Mouse (Mus musculus) yolk sac, embryonic 10.5 days (tissue): ENCODE measurements around the gene Cry1.

Source experiments
- DNase-seq: peaks from one replicate; pipeline ENCODE4 v3.0.0-alpha.2; 2017; ENCODE audit warnings: low spot score

Gene Cry1

DNA sequence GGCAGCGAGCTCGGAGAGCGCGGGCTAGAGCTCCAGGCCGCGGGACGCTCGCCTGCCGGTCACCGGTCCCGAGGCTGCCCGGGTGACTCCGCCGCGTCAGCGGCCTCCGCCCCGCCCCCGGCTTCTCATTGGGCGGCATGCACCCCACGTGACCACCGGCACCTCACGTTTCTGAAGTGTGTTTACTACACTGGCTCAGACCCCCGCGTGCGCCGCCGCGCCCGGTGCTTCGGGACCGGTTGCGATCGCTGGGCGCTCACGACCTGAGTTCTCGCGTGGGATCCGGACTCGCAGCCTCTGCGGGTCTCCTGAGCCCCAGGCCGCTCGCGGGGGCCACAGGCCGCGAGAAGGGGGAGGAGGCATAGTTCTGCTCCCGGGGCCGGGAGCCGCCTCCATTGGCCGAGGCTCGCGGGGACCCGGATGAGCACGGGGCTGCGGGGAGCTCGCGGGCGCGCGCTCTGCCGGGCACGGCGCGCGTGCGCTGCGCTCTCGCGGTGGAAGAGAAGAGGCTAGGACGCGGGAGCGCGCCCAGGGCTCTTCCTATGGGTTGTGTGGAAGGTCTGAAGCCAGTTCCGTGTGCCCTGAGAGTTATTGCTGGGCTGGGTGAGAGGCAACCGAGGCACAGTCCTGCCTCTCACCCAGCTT is at the start of gene Cry1:
Gene Cry1 (minus strand): TSS at position 101 of the 645 bp plus-strand sequence.
- DNase-seq = peak; percentile 96

DNA sequence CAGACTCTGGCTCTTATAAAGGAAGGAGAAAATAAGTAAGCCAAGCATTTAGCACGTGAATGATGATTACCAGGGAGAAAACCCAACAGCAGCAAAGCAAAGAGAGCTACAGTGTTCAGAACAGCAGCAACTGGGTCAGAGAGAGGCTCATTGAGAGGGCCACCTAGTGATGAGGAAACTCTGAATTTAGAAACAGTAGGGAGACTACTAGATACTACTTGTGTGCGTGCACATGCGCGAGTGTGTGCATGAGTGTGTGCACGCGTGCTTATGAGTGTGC is 36.8 kb upstream of the Cry1 start:
- DNase-seq = no peak

DNA sequence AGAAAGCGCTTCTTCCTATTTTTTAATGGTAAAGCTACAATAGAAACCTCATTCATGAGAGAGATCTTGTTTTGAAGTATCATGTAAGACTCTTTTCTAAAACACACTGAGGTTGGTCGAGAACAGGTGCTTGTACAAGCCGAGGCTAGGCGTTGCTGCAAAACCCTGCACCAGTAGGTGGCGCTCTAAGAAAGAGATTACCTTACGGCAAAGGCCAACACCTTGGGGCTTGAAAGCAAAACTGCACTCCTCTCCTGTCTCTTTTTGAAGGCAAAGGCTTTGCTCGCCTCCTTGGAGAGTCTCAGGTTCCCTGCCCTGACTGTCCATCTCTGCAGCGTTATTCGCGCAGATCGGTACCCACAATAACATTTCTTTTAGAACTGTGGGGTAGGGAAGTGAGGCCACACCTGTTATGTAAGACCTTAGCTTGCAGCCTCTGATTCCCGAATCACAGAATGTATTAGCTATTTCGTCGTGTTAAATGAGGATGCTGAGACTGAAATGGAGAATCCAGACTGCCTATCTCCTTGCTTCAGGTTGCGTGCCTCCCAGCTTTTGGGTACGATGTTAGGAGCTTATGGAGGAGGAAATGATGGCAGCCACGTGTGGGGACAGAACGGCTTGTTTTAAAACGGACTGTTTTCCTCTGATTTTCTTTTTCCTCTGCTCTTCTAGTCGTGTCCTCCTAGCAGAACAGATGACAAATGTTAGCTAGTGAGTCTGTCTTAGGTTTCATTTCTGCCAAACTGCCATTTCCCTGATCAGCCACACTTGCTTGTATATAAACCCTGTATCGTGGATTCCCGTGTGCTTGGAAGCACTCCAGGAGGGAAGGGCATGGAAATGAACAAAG is 36.3 kb upstream of the Cry1 start:
- peak; percentile 62 for DNase-seq

DNA sequence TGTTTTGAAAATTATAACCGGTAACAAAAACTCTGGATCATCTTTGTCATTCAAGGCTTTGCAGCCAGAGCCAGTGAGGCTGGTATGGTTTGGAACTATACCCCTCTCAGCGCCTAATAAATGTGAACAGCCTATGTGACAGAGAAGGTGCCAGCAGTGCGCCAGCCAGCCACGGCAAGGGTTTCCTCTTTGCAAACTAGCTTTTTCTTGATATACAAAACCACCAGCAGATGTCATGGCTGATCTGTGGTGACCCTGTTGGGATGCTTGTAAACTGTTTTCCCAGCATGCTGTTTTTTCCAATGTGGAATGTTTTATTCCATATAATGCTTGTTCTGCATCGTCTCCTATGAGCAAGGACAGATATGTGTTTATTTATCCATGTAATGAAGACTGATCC is 30.0 kb upstream of the Cry1 start:
- DNase-seq = no peak

DNA sequence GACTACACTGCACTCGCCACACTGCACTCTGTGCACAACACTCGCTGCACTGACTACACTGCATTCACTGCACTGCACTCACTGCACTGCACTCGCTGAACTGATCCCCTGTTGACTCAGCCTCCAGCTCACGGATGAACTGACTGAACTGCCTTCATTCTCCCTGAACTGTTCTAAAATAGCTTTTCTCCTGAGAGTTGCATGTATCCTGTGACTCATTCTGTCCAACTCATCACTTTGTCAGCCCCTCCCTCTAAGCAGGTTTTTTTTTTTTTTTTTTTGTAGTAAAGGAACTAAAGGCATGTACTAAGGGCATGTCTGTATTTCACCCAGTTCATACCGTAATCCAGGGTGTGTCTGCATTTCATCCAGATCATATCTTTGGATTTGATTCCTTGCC is 26.8 kb upstream of the Cry1 start:
- DNase-seq = no peak

DNA sequence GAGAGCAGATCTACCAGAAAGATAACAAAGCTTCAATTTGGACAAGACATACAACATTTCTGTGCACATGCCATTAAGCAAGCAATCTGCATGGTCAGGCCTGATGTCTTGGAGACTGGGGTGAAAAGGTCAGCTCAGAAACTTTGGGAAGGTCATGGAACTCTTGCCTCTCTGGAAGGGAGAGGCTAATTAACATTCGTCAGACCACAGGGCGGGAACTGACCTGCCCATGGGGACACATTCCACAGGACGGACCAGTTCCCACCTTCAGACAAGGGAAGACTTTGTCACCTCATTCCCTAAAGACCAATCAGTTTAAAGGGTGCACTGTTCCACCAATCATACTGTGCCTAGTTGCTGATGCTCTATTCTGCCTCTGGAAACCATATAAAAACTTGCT is 25.3 kb upstream of the Cry1 start:
- DNase-seq = no peak

DNA sequence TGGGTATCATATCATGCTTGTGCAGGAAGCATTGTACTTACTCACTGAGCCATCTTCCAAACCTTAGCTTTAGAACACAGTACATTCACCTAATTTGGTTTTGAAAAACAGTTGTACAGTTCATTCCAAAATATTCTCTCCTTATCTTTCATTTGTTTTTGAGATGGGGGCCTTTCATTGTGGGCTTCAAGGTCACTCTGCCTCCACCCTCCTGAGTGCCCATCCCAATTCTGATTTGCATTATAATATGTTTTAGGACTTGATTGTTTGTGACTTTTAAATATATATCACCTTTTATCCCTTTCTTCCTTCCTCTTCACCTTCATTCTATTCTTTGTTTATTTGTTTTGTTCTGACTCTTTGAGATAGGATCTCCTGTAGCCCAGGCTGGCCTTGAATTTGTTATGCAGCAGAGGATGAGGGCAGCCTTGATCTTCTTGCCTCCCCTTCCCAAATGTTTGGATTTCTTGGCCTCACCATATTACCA is 24.3 kb upstream of the Cry1 start:
- DNase-seq = no peak

DNA sequence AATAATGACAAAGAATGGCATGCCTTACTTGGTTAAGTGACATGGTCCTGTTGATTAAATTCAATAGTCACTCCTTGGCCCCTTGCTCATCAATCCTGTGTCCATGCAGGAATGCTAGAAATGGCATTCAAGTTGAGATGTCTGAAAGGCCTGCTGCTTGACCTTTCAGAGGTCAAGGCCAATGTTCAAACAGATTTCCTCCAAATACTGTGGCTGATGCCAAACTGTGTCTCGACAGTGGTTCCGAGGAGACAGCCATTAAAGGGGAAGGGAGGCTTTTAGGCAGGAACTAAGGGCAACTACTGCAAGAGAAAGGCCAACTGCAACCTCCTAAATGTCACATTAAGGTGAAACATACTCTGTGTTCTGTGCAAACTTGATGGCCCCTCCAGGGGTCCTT is 20.5 kb upstream of the Cry1 start:
- DNase-seq = no peak

DNA sequence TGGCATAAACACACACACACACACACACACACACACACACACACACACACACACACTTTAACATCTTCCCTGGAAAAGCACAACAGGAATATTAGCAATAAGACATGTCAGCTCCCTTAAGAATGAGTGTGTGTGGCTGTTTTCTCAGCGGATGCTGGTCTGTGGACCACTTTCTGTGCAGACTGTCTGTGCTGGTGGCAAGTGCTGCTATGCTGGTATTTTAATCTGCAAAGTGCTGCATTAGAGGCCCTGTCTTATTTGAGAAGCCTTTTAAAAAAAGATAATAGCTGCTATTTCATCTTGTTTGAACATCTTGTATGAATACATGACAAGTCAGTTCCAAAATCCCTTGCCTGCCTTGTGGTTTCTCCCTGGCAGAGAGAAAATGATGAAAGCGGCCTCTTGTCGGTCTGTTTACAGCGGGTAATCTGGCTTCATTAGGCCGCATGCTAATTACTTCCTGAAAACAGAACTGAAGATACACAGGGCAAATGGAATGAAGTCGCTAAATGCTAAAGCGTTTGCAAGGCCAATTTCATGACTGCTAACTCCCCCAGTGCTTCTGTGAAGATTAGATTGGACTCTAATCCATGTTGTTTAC is 19.5 kb upstream of the Cry1 start:
- no peak for DNase-seq

DNA sequence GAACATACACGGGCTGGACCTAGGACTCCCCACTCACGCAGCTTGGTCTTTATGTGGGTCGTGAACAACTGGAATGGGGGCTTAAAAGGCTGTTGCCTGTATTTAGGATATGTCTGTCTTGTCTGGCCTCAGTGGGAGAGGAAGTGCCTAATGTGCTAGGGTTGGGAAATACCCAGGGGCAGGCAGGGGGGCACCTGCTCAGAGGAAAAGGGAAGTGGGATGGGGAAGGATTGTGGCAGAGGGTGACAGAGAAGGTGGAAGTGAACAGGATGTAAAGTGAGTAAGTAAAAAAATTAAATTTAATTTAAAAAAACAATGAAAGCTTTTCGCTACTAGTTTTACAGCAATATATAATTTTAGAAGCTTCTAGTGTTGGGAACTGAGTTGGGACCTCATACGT is 9.7 kb upstream of the Cry1 start:
- no peak for DNase-seq

DNA sequence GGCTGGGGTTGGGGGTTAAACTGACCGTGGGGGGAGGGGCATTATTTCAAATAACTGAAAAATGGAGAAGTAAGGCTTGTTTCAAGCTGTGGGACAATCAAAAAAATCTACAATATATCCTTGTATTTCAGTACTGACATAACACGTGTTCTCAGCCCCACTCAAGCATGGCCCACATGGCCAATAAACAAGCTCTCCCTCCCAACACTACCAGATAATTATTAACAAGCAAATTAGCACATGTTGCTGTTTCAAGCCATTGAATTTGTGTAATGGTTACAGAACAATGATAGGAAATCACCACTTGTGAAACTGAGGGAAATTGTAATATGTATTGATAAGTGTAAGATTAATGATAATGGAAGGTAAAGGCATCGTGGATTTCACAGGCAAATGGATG is 8.5 kb upstream of the Cry1 start:
- DNase-seq = no peak

DNA sequence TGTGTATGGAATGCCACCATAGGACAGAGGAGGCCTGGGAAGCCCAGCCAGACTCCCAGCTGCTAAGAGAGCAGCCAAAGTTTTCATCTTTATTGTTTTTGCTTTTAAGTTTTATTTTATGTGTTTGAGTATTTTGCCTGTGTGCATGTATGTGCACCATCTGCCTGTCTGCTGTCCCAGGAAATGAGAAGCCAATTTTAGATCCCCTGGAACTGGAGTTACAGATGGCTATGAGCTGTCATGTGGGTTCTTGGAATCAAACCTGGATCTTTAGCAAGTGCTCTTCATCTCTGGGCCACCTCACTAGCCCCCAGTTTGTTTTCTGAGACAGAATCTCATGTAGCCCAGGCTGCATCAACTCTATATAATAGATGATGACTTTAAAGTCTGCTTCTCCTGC is 5.8 kb upstream of the Cry1 start:
- no peak for DNase-seq

DNA sequence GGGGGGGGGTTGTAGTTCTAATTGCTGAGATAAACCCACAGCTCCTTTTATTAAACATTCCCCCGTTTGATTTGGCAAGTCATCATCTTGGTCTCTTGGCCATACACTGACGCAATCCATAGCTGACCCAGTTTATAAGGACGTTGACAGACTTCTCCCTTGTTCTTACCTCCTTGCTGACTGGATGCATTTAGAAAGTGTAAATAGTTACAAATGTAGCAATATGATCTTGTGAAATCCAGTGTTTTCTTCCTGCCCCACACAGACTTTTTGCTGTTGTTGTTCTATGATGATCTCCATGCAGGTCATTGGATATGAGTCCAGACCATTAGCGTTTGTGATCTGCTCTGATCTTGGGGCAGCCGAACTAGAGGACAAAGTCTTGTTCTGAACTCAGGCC is 5.1 kb upstream of the Cry1 start:
- DNase-seq = no peak

DNA sequence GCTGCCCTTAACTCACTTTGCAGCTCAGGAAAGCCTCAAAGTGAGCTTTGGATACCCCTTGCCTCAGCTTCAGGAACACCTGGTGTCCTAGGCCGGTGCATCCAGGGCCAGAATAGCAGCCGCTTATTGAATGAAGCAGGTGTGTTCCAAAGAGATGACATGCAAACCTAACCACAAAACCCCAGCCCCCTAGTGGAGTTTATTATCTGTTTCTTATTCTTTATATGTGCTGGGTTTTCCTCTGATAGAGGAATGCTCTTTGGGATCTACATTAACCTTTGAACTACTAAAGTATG is 1.6 kb upstream of the Cry1 start:
- no peak for DNase-seq

DNA sequence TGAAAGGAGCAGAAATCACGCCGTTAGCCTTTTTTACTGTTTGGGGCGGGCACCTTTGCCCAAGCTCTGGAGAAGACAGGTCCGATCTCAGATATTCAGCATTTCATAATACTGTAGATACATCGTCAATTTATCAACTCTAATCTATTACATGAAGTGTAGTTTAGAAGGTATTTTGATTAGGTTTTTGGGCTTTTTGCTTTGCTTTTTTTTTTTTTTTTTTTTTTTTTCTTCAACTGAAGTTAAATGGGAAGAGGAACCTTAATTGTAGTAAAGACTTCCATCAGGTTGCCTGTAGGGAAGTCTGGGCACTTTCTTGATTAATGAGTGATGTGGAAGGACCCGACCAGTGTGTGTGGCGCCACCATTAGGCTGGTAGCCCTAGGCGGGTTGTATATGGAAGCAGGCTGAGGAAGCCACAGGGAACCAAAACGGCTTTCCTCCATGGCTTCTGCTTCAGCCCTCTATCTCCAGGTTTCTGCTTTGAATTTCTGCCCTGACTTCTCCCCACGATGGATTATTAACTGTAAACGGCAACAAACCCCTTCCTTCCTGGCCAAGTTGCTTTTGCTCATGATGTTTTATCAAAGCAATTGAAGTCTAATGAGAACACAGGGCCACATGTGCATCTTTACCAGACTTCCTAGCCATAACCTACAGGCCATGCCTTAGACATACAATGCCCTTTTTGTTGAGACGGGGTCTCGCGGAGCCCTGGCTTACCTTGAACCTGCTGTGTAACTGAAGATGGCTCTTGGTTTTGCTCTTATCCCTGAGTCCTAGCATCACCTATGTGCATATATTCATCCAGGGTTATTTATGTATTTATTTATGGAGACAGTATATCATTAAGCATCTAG is 1.0 kb upstream of the Cry1 start:
- DNase-seq = no peak

DNA sequence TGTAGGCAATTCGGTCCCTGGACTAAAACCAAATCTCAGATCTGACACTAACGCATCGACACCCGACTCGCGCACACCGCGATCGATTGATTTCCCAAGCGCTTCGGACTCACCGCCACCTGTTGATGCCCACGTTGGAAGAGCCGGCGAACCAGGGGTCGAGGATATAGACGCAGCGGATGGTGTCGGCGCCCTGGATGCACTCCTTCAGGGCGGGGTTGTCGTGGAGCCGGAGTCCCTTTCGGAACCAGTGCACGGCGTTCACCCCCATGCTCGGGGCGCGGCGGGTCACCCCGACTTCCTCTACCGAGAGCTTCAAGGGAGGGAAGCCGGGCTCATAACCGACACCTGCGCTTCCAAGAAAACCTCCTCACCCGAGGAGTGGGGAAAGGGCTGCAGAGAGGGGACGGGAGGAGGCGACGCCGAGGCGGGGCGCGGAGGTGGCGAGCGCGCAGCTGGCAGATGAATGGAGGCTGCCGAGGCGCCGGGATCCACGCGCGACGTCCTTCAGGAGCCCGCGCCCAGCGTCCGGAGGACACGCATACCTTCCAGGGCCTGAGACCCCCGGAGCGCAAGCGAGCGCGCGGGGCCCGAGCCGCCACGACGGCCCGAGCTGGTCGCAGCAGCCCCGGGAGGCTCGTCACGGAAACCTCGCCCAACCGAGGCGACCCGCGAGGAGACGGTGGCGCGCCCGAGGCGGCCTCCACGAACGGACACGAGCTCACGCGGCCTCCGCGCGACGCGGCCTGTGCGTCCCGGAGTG is 482 bp downstream of the Cry1 start:
- peak; percentile 38 for DNase-seq

DNA sequence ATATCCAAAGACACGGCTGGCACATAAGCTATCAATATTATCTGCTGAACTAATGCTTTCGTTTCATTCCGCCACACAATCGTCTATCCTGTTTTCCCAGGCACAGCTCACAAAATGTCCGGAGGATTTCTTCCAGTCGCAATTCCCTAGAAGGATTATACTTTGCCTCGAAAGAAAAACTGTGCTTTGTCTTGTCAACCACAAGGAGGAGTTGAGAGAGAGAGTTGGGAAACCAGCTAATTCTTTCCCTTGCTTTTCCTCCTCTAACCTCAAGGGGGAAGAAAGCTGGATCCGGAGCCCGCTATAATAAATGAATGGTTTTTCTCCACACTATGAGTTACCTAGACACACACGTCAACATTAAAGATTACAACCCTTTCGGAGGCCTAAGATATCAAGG is 1.2 kb downstream of the Cry1 start:
- peak; percentile 63 for DNase-seq

DNA sequence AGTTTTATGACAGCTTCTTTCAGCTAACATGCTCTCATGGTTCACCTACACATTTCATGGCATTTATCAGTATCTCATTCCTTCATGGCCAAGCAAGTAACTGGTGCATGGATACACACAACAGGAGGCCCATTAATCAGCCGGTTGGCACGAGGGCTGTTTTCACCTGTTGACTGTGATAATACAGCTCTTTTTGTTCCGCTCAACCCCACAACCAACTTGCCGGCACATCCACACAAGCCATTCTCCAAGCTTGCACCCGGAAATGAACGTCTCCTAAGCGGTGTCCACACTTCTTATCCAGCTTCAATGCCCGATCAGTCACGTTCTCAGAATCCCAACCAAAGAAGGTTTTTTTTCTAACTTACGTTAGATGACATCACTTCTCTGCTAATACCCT is 2.1 kb downstream of the Cry1 start:
- DNase-seq = no peak

DNA sequence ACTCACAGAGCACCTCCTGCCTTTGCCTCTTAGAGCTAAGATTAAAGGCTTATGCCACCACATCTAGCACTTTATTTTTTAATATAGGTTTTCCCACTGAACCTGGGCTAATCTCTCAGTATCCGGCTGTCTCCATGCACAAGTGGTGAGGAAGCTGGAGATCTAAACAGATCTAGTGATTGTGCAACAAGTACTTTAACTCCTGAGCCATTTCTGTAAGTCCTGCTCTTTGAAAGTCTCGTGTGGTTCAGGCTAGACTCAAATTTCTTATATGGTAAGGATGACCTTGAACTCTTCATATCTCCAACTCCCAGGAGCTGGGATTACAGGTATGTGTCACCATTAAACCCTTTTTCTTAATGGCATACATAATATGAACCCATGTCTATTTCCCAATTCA is 8.2 kb downstream of the Cry1 start:
- DNase-seq = no peak

DNA sequence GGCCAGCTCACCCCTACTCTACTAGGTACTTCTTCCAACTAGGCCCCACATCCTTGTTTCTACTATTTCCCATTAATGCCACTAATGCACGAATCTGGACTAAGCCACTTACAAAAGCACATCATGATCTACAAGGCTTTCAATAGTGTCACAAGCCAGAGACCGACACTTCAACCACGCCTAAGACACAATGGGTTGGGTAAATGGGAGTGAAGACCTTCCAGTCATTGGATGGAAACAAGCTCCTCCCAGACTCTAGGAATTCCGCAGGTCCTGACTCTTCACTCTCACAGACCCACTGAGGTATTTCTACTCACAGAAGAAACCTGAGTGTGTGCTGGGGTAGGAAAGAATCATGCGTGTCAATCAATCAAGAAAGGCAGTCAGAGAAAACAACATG is 19.6 kb downstream of the Cry1 start:
- DNase-seq = no peak

DNA sequence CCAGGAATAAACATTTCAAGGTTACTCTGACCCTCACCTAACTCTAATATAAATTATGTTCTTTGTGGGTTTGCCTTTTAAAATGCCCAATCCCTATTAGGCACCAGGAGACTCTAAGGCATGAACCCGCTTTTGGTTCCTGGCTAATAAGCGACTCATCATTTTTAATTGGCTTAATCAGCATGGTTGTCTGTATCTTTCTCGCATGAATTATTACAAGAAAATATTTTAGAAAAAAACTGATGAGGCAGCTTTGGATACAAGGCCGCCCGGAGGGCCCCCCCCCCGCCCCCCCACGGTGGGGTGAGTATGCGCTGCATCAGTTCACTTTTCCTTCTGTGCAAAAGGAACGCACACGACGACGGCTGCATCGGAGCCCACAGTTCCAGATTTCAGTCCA is 20.1 kb downstream of the Cry1 start:
- no peak for DNase-seq

DNA sequence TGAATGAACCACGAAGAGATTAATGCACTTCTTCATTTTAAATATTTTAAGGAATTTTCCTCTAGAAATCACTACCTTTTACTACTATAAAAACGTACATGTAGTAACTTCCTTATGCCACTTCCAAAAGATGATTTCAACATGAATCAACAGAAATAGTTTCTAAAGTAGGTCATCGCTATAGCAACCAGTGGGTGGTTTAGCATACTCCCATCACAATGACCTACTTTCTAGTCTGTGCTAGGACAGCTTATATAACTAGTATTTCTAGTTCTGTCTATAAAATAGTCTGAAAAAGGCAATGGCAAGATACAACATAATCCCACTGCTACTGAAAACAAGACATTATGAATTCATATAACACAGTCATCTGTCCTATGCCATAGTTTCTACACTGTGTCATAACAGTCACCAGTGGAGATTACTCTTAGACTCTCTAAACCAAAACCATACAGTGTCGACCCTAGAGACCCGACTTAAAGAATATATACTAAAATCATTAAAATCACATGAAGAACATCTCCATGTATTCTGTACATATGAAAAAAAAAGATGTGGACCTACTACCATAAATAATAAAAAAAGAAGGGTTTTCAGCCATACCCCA is 23.0 kb downstream of the Cry1 start:
- no peak for DNase-seq
